Mouse (Mus musculus) Patski (cell line): ENCODE results near the gene Fam193a. TPM values are rescaled to one million over a fixed set of nuclear protein-coding genes. Genes with fewer than 3 reads are reported as not detected.

Source experiments
- ATAC-seq: fragments of 100-300 bp; one replicate; pipeline ENCODE4 v1.8.0; 2021
- CTCF ChIA-PET: fragments of 350-600 bp; sonication (Branson Sonifier 250); formaldehyde crosslinking; loops from one replicate; lab custom pipeline; 2022; ENCODE audit warnings: inconsistent platforms; lab: Charles Lee
- POLR2A ChIA-PET: fragments of 350-600 bp; sonication (Branson Sonifier 250); formaldehyde crosslinking; loops from one replicate; lab custom pipeline; 2022; ENCODE audit warnings: antibody characterized with exemption, inconsistent platforms; lab: Charles Lee
- DNase-seq: peaks from one replicate; pipeline ENCODE4 v3.0.0-alpha.2; 2011; ENCODE audit warnings: low read depth, low spot score
- H3K27me3 ChIP-seq: fragments of 371-371 bp; one replicate; pipeline ENCODE4 v1.5.1; 2021
- CTCF ChIP-seq: fragments of 100-300 bp; IDR thresholded peaks from one replicate; pipeline ENCODE4 v1.5.1; 2021
- in situ Hi-C: fragments of 300-500 bp; cut with MboI; formaldehyde crosslinking; loops from 3 replicates; pipeline ENCODE4 v1.11.1; 2018; ENCODE audit warnings: low pct_unique_long_range_greater_than_20kb, mixed read lengths
- polyA plus RNA-seq: library from polyadenylated mRNA; unstranded; gene quantifications from one replicate; pipeline ENCODE4 v1.2.3, GENCODE M21; 2021

Fam193a gene
- polyA plus RNA-seq, 1 experiment from 2014 or later: 35.7 TPM

- TF ChIP-seq CTCF: no peak
- DNase-seq (no peak), ATAC-seq (no peak)
- ChIA-PET CTCF (interaction anchor here (0.7 to 2.5 kb wide), 7 partner anchors 9 to 31 kb away, joined by 3 to 10 read pairs (median 4); no protein-coding TSS in a partner anchor), POLR2A (interaction anchor here (0.7 to 1.4 kb wide), 2 partner anchors 65 to 111 kb away, joined by 3 to 4 read pairs; no protein-coding TSS in a partner anchor)
- H3K27me3 ChIP-seq: no peaks in the 10 kb centered on the region
- in situ Hi-C loops: no loop called here
These were observed 37.7 kb downstream of the Fam193a start for GRCm38 (mm10) chr5:34407366-34407918.

- CTCF ChIA-PET: interaction anchor here (2.0 kb wide), 1 partner anchor 13 kb away, joined by 4 read pairs; no protein-coding TSS in a partner anchor
- no peaks in the 10 kb centered on the region for H3K27me3 ChIP-seq
- POLR2A ChIA-PET: interaction anchor here (0.5 to 1.4 kb wide), 2 partner anchors 13 to 63 kb away, joined by 3 read pairs; no protein-coding TSS in a partner anchor
- DNase-seq (no peak), ATAC-seq (no peak)
- in situ Hi-C loops: no loop called here
- no peak for TF ChIP-seq CTCF
These were observed 39.3 kb downstream of the Fam193a start for GRCm38 (mm10) chr5:34409002-34409401.

GRCm38 (mm10) chr5:34410819-34411218 is 41.1 kb downstream of the Fam193a start:
- no peak for TF ChIP-seq CTCF
- ChIA-PET CTCF (no interaction called here), POLR2A (interaction anchor here (1.1 kb wide), 1 partner anchor 13 kb away, joined by 3 read pairs; no protein-coding TSS in a partner anchor)
- in situ Hi-C loops: no loop called here
- no peak for ATAC-seq
- DNase-seq: no peak
- no peaks in the 10 kb centered on the region for H3K27me3 ChIP-seq

- CTCF ChIA-PET: no interaction called here
- no peaks in the 10 kb centered on the region for H3K27me3 ChIP-seq
- ATAC-seq (no peak), DNase-seq (no peak)
- in situ Hi-C loops: no loop called here
- no peak for TF ChIP-seq CTCF
- POLR2A ChIA-PET: no interaction called here
These were observed 44.2 kb downstream of the Fam193a start for GRCm38 (mm10) chr5:34413921-34414320.

GRCm38 (mm10) chr5:34417251-34418008 is 47.7 kb downstream of the Fam193a start:
- ChIA-PET POLR2A (interaction anchor here (0.6 kb wide), 1 partner anchor 132 kb away, joined by 3 read pairs; no protein-coding TSS in a partner anchor), CTCF (interaction anchor here (1.0 to 2.5 kb wide), 3 partner anchors 10 to 12 kb away, joined by 4 to 10 read pairs (median 5); no protein-coding TSS in a partner anchor)
- DNase-seq (no peak), ATAC-seq (no peak)
- no peaks in the 10 kb centered on the region for H3K27me3 ChIP-seq
- in situ Hi-C loops: no loop called here
- no peak for TF ChIP-seq CTCF

GRCm38 (mm10) chr5:34419188-34419587 is 49.5 kb downstream of the Fam193a start:
- ChIA-PET POLR2A (interaction anchor here (0.9 kb wide), 1 partner anchor 9 kb away, joined by 6 read pairs; no protein-coding TSS in a partner anchor), CTCF (interaction anchor here (1.1 kb wide), 1 partner anchor 12 kb away, joined by 4 read pairs; no protein-coding TSS in a partner anchor)
- no peak for TF ChIP-seq CTCF
- ATAC-seq: no peak
- in situ Hi-C loops: no loop called here
- H3K27me3 ChIP-seq: no peaks in the 10 kb centered on the region
- no peak for DNase-seq

- ChIA-PET CTCF (no interaction called here), POLR2A (no interaction called here)
- ATAC-seq (no peak), DNase-seq (peak; percentile 3)
- TF ChIP-seq CTCF: no peak
- H3K27me3 ChIP-seq: no peaks in the 10 kb centered on the region
- in situ Hi-C loops: no loop called here
These were observed 61.0 kb downstream of the Fam193a start for GRCm38 (mm10) chr5:34430776-34431175.

GRCm38 (mm10) chr5:34433786-34434185 is 64.1 kb downstream of the Fam193a start:
- H3K27me3 ChIP-seq: no peaks in the 10 kb centered on the region
- DNase-seq (no peak), ATAC-seq (no peak)
- in situ Hi-C loops: no loop called here
- CTCF ChIA-PET: no interaction called here
- POLR2A ChIA-PET: no interaction called here
- TF ChIP-seq CTCF: no peak

- DNase-seq (no peak), ATAC-seq (no peak)
- no peaks in the 10 kb centered on the region for H3K27me3 ChIP-seq
- CTCF ChIA-PET: no interaction called here
- no peak for TF ChIP-seq CTCF
- POLR2A ChIA-PET: no interaction called here
- in situ Hi-C loops: no loop called here
These were observed 64.5 kb downstream of the Fam193a start for GRCm38 (mm10) chr5:34434241-34434640.

GRCm38 (mm10) chr5:34438052-34438451 is 68.3 kb downstream of the Fam193a start:
- DNase-seq (no peak), ATAC-seq (no peak)
- H3K27me3 ChIP-seq: no peaks in the 10 kb centered on the region
- ChIA-PET POLR2A (no interaction called here), CTCF (interaction anchor here (1.4 kb wide), 1 partner anchor 14 kb away, joined by 5 read pairs; no protein-coding TSS in a partner anchor)
- in situ Hi-C loops: no loop called here
- TF ChIP-seq CTCF: no peak
